Mouse (Mus musculus): ENCODE results near the gene Aldh4a1.

The Aldh4a1 gene

GRCm38 (mm10) chr4:139622373-139623282 lies at the start of gene Aldh4a1:
Gene Aldh4a1, plus strand, starts transcription at chr4:139622866.
- in situ Hi-C loops (cut with MboI, MseI), result no loop called here

GRCm38 (mm10) chr4:139572928-139573512 lies 49.6 kb upstream of the Aldh4a1 start:
- in situ Hi-C loops (cut with MboI, MseI), result no loop called here

- in situ Hi-C loops (cut with MboI, MseI), result no loop called here
These were observed 48.4 kb upstream of the Aldh4a1 start for GRCm38 (mm10) chr4:139574156-139574798.

GRCm38 (mm10) chr4:139574799-139575672 lies 47.6 kb upstream of the Aldh4a1 start:
- in situ Hi-C loops (cut with MboI, MseI), result loop anchor here (5.0 kb wide), 1 partner anchor 37 kb away; no protein-coding TSS in a partner anchor

- in situ Hi-C loops (cut with MboI, MseI), result loop anchor here (5.0 kb wide), 1 partner anchor 37 kb away; no protein-coding TSS in a partner anchor
These were observed 47.0 kb upstream of the Aldh4a1 start for GRCm38 (mm10) chr4:139575673-139576003.

- in situ Hi-C loops (cut with MboI, MseI), result loop anchor here (5.0 kb wide), 1 partner anchor 36 kb away; no protein-coding TSS in a partner anchor
These were observed 46.3 kb upstream of the Aldh4a1 start for GRCm38 (mm10) chr4:139576251-139576880.

GRCm38 (mm10) chr4:139577006-139577405 lies 45.7 kb upstream of the Aldh4a1 start:
- in situ Hi-C loops (cut with MboI, MseI), result loop anchor here (5.0 kb wide), 1 partner anchor 35 kb away; no protein-coding TSS in a partner anchor

- in situ Hi-C loops (cut with MboI, MseI), result loop anchor here (5.0 kb wide), 1 partner anchor 34 kb away; no protein-coding TSS in a partner anchor
These were observed 44.3 kb upstream of the Aldh4a1 start for GRCm38 (mm10) chr4:139578389-139578788.

- in situ Hi-C loops (cut with MboI, MseI), result loop anchor here (5.0 kb wide), 1 partner anchor 33 kb away; no protein-coding TSS in a partner anchor
These were observed 43.7 kb upstream of the Aldh4a1 start for GRCm38 (mm10) chr4:139579003-139579402.

- in situ Hi-C loops (cut with MboI, MseI), result loop anchor here (5.0 kb wide), 1 partner anchor 33 kb away; no protein-coding TSS in a partner anchor
These were observed 43.2 kb upstream of the Aldh4a1 start for GRCm38 (mm10) chr4:139579466-139579865.

GRCm38 (mm10) chr4:139580663-139581336 lies 41.9 kb upstream of the Aldh4a1 start:
- in situ Hi-C loops (cut with MboI, MseI), result no loop called here

GRCm38 (mm10) chr4:139581427-139582051 lies 41.1 kb upstream of the Aldh4a1 start:
- in situ Hi-C loops (cut with MboI, MseI), result no loop called here

GRCm38 (mm10) chr4:139582346-139582745 lies 40.3 kb upstream of the Aldh4a1 start:
- in situ Hi-C loops (cut with MboI, MseI), result no loop called here

GRCm38 (mm10) chr4:139582903-139583302 lies 39.8 kb upstream of the Aldh4a1 start:
- in situ Hi-C loops (cut with MboI, MseI), result no loop called here

GRCm38 (mm10) chr4:139583629-139584245 lies 38.9 kb upstream of the Aldh4a1 start:
- in situ Hi-C loops (cut with MboI, MseI), result no loop called here

- in situ Hi-C loops (cut with MboI, MseI), result no loop called here
These were observed 38.0 kb upstream of the Aldh4a1 start for GRCm38 (mm10) chr4:139584704-139585103.

- in situ Hi-C loops (cut with MboI, MseI), result no loop called here
These were observed 37.0 kb upstream of the Aldh4a1 start for GRCm38 (mm10) chr4:139585713-139586112.

- in situ Hi-C loops (cut with MboI, MseI), result no loop called here
These were observed 35.3 kb upstream of the Aldh4a1 start for GRCm38 (mm10) chr4:139587370-139587769.

- in situ Hi-C loops (cut with MboI, MseI), result no loop called here
These were observed 34.9 kb upstream of the Aldh4a1 start for GRCm38 (mm10) chr4:139587773-139588172.

Measured in T-helper 2 cell (primary cell).